Mouse (Mus musculus): ENCODE measurements around the gene Mcm3ap.
A peak's percentile ranks its signal among the peaks of the same experiment; 100 is the strongest.

Gene Mcm3ap

GRCm38 (mm10) chr10:76468203-76469162 lies at the start of gene Mcm3ap, which contains the start of gene Ybey:
Gene Mcm3ap (plus strand): TSS chr10:76468927.
Gene Ybey (minus strand): TSS chr10:76469114.
- peak; percentile 85 to 91 for DNase-seq

GRCm38 (mm10) chr10:76425674-76426073 lies 43.1 kb upstream of the Mcm3ap start:
- DNase-seq = no peak

DNA sequence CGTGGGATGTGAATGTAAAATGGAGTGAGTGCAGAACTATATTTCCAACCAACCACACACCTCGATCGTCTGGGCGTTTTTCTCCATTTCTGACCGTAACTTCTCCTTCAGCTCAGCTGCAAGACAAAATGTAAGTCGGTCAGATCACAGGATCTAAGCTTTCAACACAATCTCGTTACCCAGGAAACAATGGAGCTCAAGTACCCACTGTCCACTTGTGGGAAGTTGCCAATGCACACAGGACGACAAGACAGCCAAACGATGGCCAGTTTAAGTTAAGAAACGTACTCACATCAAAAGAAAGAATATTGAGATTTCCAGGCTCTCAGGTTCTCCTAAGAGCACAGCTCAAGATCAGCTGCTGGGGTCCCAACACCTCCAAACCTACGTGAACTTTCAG lies 34.8 kb upstream of the Mcm3ap start:
- no peak for DNase-seq

DNA sequence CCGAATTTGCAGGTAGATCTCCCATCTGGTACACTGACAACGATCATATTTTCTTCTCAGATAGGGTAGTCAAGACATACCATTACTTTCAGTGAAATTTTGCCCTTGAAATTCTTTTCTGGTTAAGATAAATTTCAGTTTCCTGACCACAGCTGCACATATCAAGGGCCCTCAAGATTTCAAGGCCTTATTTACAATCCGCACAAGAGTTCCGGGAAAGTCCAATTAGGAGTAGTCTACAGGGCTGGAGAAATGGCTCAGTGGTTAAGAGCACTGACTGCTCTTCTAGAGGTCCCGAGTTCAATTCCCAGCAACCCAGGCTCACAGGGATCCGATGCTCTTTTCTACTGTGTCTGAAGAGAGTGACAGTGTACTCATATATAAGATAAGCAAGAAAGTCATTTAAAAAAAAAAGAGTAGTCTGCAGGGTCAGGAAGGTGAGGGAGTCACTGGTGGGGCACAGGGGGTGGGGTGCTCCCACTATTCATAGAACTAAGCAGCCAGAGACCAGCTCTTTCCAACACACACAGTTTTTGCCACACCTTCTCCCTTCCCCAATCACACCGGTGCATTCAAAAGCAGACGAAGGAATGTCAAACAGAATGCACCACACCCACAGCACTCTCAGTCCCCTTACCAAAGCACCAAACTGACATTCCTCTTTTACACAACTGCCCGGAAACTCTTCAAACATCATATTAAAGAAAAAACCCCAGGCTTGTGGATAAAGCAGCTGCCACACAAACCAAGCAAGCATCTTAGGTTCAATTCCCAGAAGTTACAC lies 29.4 kb upstream of the Mcm3ap start:
- DNase-seq = no peak

- no peak for DNase-seq
Measured at GRCm38 (mm10) chr10:76440281-76440680, 28.4 kb upstream of the Mcm3ap start, which contains the start of gene AC141477.1. Gene AC141477.1 (minus strand): TSS chr10:76440444.

GRCm38 (mm10) chr10:76442178-76443088 lies 26.3 kb upstream of the Mcm3ap start, which contains the start of gene Pcnt:
Gene Pcnt (minus strand): TSS chr10:76442786.
- peak; percentile 97 to 98 for DNase-seq

DNA sequence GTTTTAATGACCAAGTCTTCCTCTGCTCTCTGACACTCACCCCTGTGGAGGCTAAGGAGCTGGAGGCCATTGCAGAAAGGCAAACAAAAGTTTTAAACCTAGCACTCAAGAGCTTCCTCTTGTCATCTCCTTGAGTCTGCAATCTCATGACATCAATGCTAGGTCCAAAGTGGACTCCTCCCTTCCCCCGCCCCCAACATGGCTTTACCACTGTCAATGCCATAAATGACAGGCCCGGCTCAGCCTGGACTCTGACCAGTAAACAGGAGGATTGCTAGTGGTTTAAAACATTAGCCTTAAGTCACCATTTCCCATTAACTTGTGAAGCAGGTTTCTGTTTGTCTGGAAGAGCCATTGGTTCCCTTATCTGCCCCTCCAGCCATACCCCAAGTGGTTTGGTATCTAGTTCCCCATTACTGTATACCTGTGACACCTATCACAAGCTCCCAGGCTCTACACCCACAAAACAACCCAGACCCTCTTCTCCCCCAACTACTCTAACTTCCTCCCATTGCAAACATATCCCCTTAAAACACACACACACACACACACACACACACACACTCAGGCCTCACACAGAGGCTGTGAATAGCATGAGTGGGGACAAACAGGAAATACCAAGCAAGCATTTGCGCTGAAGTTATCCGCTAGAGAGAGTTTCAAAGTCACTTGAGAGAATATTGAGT lies 22.6 kb upstream of the Mcm3ap start:
- DNase-seq = peak; percentile 39 to 54

GRCm38 (mm10) chr10:76447406-76448229 lies 21.1 kb upstream of the Mcm3ap start:
- DNase-seq = no peak

DNA sequence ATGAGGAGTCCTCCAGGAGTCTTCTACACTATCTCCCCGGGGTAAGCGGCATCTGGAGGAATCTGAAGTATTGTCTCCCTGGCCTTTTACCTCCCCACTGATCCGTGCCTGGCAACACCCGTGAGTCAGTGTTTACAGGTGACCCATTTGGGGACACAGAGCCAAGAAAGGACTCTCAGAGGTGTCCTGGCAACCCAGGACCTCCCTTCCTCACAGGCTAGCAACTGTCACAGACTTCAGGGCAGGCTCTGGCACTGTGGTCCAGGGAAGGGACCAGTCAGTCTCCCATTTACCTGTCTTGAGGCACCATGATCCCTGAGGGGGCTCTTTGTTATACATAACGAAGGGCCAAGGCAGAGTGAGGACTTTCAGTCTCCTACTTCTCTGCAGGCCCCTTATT lies 19.9 kb upstream of the Mcm3ap start, which contains the start of gene 2610028H24Rik:
Gene 2610028H24Rik (plus strand): TSS at position 231 of the 400 bp plus-strand sequence.
- no peak for DNase-seq

DNA sequence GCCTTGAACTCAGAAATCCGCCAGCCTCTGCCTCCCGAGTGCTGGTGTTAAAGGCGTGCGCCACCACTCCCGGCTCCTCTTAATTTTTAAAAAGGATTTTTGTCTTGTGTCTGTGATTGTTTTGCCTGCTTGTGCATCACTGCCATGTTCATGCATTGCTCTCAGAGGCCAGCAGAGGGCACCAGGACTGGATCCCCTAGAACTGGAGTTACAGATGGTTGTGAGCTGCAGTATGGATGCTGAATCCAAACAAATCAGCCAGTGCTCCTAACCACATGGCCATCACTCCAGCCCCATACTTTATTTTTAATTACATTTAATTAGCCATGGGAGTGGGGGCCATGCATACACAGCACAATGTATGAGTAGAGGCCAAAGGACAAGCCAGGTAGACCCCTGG lies 13.4 kb upstream of the Mcm3ap start:
- peak; percentile 44 to 79 for DNase-seq

DNA sequence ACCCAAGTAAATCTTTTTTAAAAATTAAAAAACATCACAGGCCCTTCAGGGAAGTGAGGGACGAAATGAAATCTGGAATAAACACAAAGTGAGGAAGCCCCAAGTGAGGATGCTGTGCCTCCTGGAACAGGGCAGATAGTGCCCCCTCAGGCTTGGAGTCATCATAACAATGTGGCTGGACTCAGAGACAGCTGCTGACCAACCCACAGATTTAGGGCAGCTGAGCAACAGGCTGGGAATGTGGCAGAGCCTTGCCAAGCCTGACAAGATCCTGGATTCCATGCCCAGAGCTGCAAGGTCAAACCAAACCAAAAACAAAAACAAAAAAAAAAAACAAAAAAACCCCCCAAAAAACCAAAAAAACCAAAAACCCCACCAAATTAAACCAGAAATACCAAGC lies 7.5 kb upstream of the Mcm3ap start:
- no peak for DNase-seq

GRCm38 (mm10) chr10:76462312-76462711 lies 6.4 kb upstream of the Mcm3ap start:
- no peak for DNase-seq

DNA sequence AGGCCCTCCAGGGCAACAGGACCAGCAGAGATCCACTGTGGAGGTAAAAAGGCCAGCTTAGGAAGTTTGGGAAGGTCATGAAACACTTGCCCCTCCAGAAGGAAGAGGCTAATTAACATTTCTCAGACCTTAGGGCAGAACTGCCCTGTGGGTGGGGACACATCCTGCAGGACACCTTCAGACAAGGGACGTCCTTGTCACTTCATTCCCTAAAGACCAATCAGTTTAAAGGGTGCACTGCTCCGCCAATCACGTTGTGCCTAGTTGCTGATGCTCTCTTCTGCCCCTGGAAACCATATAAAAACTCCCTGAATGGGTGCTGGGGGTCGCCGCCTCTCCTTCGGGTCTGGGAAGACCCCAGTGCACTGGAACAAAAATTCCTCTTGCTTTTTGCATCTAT lies 6.0 kb upstream of the Mcm3ap start:
- no peak for DNase-seq

GRCm38 (mm10) chr10:76473759-76474158 lies 5.0 kb downstream of the Mcm3ap start:
- no peak for DNase-seq

GRCm38 (mm10) chr10:76480851-76481250 lies 12.1 kb downstream of the Mcm3ap start:
- no peak for DNase-seq

DNA sequence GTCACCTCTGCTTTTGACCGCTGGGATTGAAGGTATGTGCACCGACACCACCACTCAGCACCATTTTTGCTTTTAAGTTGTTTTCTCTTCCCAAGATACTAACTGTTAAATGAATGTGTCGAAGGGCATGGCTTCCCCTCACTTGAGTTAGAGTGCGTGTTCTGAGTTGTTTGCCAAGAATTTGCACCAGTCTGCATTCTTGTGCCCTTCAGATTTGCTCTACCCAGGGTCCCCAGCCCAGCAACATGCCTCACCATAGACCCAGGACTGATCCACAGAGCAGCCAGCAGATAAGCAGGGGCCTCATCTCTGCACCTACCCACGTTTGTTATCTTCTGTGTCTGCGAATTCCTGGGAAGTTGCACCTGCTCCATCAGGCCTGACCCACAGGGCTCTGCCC lies 12.8 kb downstream of the Mcm3ap start:
- DNase-seq = no peak

DNA sequence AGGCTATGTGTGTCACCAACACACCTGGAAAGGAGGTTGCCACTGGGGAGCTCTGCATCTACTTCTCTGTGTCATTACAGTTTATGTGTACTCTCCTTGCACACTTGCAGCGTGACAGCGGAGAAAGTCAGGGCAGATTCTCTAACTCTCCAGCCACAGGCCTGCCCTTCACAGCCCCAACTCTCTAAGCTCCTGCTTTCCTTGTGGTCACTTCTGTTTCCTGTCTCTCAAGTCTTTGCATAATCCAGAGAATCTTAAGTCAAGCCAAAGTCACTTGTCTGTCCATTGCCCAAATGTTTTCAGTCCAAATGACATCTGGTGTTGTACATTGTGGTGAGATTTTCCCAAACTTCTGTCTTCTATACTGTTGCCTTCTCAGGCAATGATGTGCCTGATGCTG lies 17.6 kb downstream of the Mcm3ap start:
- DNase-seq = no peak

DNA sequence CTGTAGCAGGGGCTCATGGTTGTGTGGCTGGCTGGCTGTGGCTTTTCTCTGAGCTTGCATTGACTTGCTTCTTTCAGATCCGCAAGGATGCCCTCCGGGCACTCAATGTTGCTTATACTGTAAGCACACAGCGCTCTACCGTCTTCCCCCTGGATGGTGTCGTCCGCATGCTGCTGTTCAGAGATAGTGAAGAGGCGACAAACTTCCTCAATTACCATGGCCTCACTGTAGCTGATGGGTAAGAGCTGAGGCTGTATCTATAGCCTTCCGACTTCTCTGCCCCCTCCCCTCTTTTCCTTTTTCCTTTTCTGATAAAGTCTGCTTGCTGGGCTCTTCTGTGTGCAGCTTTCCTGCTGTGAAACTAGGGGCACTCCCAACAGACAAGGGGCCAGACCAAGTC lies 19.5 kb downstream of the Mcm3ap start:
- DNase-seq = no peak

DNA sequence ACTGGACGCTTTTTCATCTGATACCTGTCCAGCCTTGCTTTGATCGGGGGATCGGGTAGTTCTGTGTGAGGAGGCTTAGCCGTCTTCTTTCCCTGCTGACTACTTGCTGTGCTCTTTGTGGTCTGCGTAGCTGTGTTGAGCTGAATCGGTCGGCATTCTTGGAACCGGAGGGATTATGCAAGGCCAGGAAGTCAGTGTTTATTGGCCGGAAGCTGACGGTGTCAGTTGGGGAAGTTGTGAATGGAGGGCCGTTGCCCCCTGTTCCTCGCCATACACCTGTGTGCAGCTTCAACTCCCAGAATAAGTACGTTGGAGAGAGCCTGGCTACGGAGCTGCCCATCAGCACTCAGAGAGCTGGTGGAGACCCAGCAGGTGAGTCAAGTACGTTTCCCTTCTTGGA lies 20.5 kb downstream of the Mcm3ap start:
- no peak for DNase-seq

- no peak for DNase-seq
Measured at GRCm38 (mm10) chr10:76493527-76493926, 24.8 kb downstream of the Mcm3ap start.

- no peak for DNase-seq
Measured at GRCm38 (mm10) chr10:76495501-76495900, 26.8 kb downstream of the Mcm3ap start.
